Comparison of ENCODE assay signal across 18 mouse cellular contexts in genomic region chr7:90432221-90432620, GRCm38 (mm10). TPM values are rescaled to one million over a fixed set of nuclear protein-coding genes. Genes with fewer than 3 reads are reported as not detected.
"Had no signal": no experiment of that assay in that cellular context is flagged by ENCODE, and none has a peak within 500 bp of the region (broad histone marks: within the 10 kb centered on the region; RNA-seq: fewer than 3 reads in every experiment).

No protein-coding gene starts in this region.

- ATAC-seq: hindbrain, embryonic 16.5 days; inflammation-experienced regulatory T-cells, adult 6 months; intestine, embryonic 15.5 days; intestine, postnatal 0 days had no signal

- DNase-seq: gastrocnemius, postnatal 14 days; gastrocnemius, postnatal 36 days; heart, adult 11 months; heart, adult 2 months; heart, postnatal 14 days; heart, postnatal 36 days; kidney, adult 18-20 months; kidney, adult 8-10 months; kidney, postnatal 10 days; kidney, postnatal 25 days; kidney, postnatal 4 days; liver; liver, embryonic 13.5 days had no signal

RNA-seq across cellular contexts. Expression of gene Ccdc89, which starts 5.8 kb away (rescaled TPM):
- total RNA-seq: gastrocnemius, adult 8-10 months; gastrocnemius, postnatal 36 days had no signal
